ENCODE assay signal across 29 mouse cellular contexts in the genomic region with DNA sequence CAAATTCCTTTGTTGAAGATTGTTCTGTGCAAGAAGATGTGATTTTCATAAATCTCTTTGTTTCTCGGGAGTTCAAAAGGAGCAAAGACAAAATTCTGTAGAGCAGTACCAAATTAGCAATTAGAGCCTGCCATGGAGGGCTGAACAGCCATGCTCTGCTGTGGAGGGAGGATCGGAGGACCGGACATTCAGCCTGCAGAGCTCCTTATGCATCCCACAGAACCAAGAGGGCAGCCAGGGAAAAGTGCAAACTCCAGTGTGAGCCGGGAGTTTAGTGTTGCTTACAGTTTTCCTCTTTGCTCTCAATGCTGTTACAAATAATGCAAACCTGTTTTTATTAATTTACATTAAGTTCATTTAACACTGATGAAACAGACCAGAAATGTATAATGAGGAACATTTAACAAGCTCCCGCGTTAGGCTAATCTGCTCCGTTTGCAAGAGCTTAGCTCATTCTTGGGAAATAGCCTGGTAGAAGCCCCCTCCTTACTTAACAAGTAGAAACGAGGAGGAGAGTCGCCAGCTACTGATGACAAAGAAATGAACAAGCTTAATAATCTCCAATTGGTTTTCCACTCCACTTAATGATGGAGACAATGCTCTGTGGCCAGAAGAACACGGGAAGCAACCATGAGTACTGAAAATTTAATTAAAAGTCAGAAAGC.
DNase-seq lines count a peak whose midpoint lies in the region; ATAC-seq and TF ChIP-seq lines count a peak whose summit lies in the region.
"Had no signal": no experiment of that assay in that cellular context is flagged by ENCODE, and none has a peak within 500 bp of the region (broad histone marks: within the 10 kb centered on the region; RNA-seq: fewer than 3 reads in every experiment).

No protein-coding gene starts in this region.

- no peaks in the 10 kb centered on the region for H3K9me3 ChIP-seq in forebrain, embryonic 13.5 days (replicated peaks)
- no peaks in the 10 kb centered on the region for H3K9me3 ChIP-seq in forebrain, embryonic 15.5 days
- no peaks in the 10 kb centered on the region for H3K9me3 ChIP-seq in midbrain, embryonic 11.5 days (ENCODE audit: control insufficient read depth, low read length)
- H3K9me3 ChIP-seq in midbrain, embryonic 10.5 days (replicated peaks): no peaks in the 10 kb centered on the region
- H3K9me3 ChIP-seq: embryonic facial prominence, embryonic 10.5 days; embryonic facial prominence, embryonic 13.5 days; heart, embryonic 12.5 days; heart, embryonic 15.5 days had no signal

- no peak for TF ChIP-seq CTCF in brain, embryonic 14.5 days (IDR thresholded peaks at IDR 0.05; ENCODE audit: borderline replicate concordance, extremely low read depth, insufficient read depth, insufficient read length)

- no peak overlapping the region for H3K27ac ChIP-seq in forebrain, embryonic 13.5 days
- H3K27ac ChIP-seq in forebrain, embryonic 15.5 days (replicated peaks): no peak overlapping the region
- no peak overlapping the region for H3K27ac ChIP-seq in midbrain, embryonic 11.5 days (ENCODE audit: low read depth, low read length)
- H3K27ac ChIP-seq in midbrain, embryonic 10.5 days (replicated peaks): no peak overlapping the region; the same call in 1 of the 2 replicates
- H3K27ac ChIP-seq: embryonic facial prominence, embryonic 10.5 days; embryonic facial prominence, embryonic 13.5 days; gastrocnemius, adult 2 months; heart, embryonic 15.5 days; hindbrain, embryonic 14.5 days; hindbrain, postnatal 0 days had no signal

- no peak overlapping the region for H3K9ac ChIP-seq in forebrain, embryonic 13.5 days
- H3K9ac ChIP-seq in forebrain, embryonic 15.5 days (replicated peaks): no peak overlapping the region
- no peak overlapping the region for H3K9ac ChIP-seq in midbrain, embryonic 11.5 days (ENCODE audit: low read length)
- H3K9ac ChIP-seq: embryonic facial prominence, embryonic 13.5 days; heart, embryonic 12.5 days; heart, embryonic 15.5 days; hindbrain, embryonic 14.5 days had no signal

- peaks cover 44% of the 10 kb centered on the region for H3K27me3 ChIP-seq in forebrain, embryonic 13.5 days
- H3K27me3 ChIP-seq in forebrain, embryonic 15.5 days: peaks cover 17% of the 10 kb centered on the region
- H3K27me3 ChIP-seq in midbrain, embryonic 11.5 days (ENCODE audit: control insufficient read depth, insufficient read depth, low read length): no peaks in the 10 kb centered on the region; the same call in 1 of the 2 replicates
- H3K27me3 ChIP-seq in midbrain, embryonic 10.5 days (ENCODE audit: low read depth, poor library complexity, severe bottlenecking): peaks cover 54% of the 10 kb centered on the region
- H3K27me3 ChIP-seq: embryonic facial prominence, embryonic 13.5 days had no signal

- ATAC-seq in forebrain, embryonic 13.5 days: no peak
- no peak; the same call in 1 of the 2 replicates for ATAC-seq in forebrain, embryonic 15.5 days (replicated peaks)
- no peak for ATAC-seq in midbrain, embryonic 11.5 days (ENCODE audit: low FRiP score)
- ATAC-seq: CD4-positive, CD25-positive, alpha-beta regulatory T cell, adult 4 months; hindbrain, postnatal 0 days; inflammation-experienced regulatory T-cells, adult 6 months; intestine, embryonic 16.5 days had no signal

- H3K4me2 ChIP-seq in forebrain, embryonic 13.5 days: 0 out of 2 replicates have a peak overlapping the region, but pooled peaks have one; percentile 12
- H3K4me2 ChIP-seq in forebrain, embryonic 15.5 days (replicated peaks): no peak overlapping the region
- H3K4me2 ChIP-seq in midbrain, embryonic 11.5 days: no peak overlapping the region
- H3K4me2 ChIP-seq: embryonic facial prominence, embryonic 13.5 days; heart, embryonic 12.5 days; heart, embryonic 15.5 days; hindbrain, embryonic 14.5 days had no signal

- H3K4me1 ChIP-seq in forebrain, embryonic 13.5 days: peaks cover 14% of the 10 kb centered on the region
- peaks cover 13% of the 10 kb centered on the region for H3K4me1 ChIP-seq in forebrain, embryonic 15.5 days
- H3K4me1 ChIP-seq in midbrain, embryonic 11.5 days (ENCODE audit: control insufficient read depth, insufficient read depth, low read length): peaks cover 2% of the 10 kb centered on the region; the same call in 1 of the 2 replicates
- peaks cover 21% of the 10 kb centered on the region for H3K4me1 ChIP-seq in midbrain, embryonic 10.5 days
- H3K4me1 ChIP-seq: embryonic facial prominence, embryonic 10.5 days; embryonic facial prominence, embryonic 13.5 days; heart, embryonic 12.5 days; heart, embryonic 15.5 days had no signal

- DNase-seq in midbrain, embryonic 11.5 days (ENCODE audit: low spot score, missing footprints): peak; percentile 79
- no peak for DNase-seq in midbrain, embryonic 10.5 days (ENCODE audit: low spot score)
- DNase-seq in brain, embryonic 14.5 days (ENCODE audit: low read depth): peak; percentile 90
- DNase-seq in retina, embryonic 14.5 days (ENCODE audit: low spot score): peak; percentile 54
- DNase-seq in spleen, postnatal 36 days (ENCODE audit: low spot score in 2 of 2): no peak
- DNase-seq: adrenal gland, adult 2 months; adrenal gland, postnatal 14 days; cerebellum, adult 11-12 months; cerebellum, adult 8-10 months; cerebellum, postnatal 10 days; cerebellum, postnatal 36 days; embryo, embryonic 11 days; gastrocnemius, adult 2 months; gastrocnemius, postnatal 14 days; heart, adult 18-20 months; heart, postnatal 14 days; heart, postnatal 4 days had no signal

- no peak for TF ChIP-seq POLR2A in brain, embryonic 14.5 days (IDR thresholded peaks at IDR 0.05; ENCODE audit: borderline replicate concordance, extremely low read depth, insufficient read depth, insufficient read length, poor library complexity, severe bottlenecking)

- no peak overlapping the region for H3K4me3 ChIP-seq in forebrain, embryonic 13.5 days
- no peak overlapping the region for H3K4me3 ChIP-seq in forebrain, embryonic 15.5 days
- H3K4me3 ChIP-seq in midbrain, embryonic 11.5 days (ENCODE audit: low read depth, low read length): no peak overlapping the region
- no peak overlapping the region for H3K4me3 ChIP-seq in midbrain, embryonic 10.5 days
- H3K4me3 ChIP-seq: embryonic facial prominence, embryonic 10.5 days; embryonic facial prominence, embryonic 13.5 days; erythroblast, embryonic 14.5 days; gastrocnemius, adult 2 months; heart, embryonic 12.5 days; heart, embryonic 15.5 days had no signal

- no peaks in the 10 kb centered on the region for H3K36me3 ChIP-seq in forebrain, embryonic 13.5 days (ENCODE audit: poor library complexity, severe bottlenecking)
- H3K36me3 ChIP-seq in forebrain, embryonic 15.5 days: no peaks in the 10 kb centered on the region
- no peaks in the 10 kb centered on the region for H3K36me3 ChIP-seq in midbrain, embryonic 11.5 days (ENCODE audit: control insufficient read depth, insufficient read depth, low read length)
- H3K36me3 ChIP-seq in midbrain, embryonic 10.5 days: no peaks in the 10 kb centered on the region
- H3K36me3 ChIP-seq: embryonic facial prominence, embryonic 10.5 days; embryonic facial prominence, embryonic 13.5 days; heart, embryonic 12.5 days; heart, embryonic 15.5 days had no signal

- 4% methylated on average over 10 of the region's 10 CpGs for WGBS in forebrain, embryonic 13.5 days
- WGBS in forebrain, embryonic 15.5 days: 5% methylated on average over 10 of the region's 10 CpGs
- WGBS in midbrain, embryonic 11.5 days: 32% methylated on average over 10 of the region's 10 CpGs
- 31% methylated on average over 10 of the region's 10 CpGs for WGBS in midbrain, embryonic 10.5 days

Comparison
In these comparisons a context has a peak if more than half of its experiments do, and no peak if none do; other contexts are left out.
1. DNase-seq: peak in midbrain, embryonic 11.5 days (single experiment), brain, embryonic 14.5 days (single experiment) and retina, embryonic 14.5 days (single experiment); none in midbrain, embryonic 10.5 days (single experiment) and spleen, postnatal 36 days (0 of 2).